Mouse (Mus musculus): ENCODE data around the gene Igf2bp2. TPM values are rescaled to one million over a fixed set of nuclear protein-coding genes. Genes with fewer than 3 reads are reported as not detected.
A peak's percentile ranks its signal among the peaks of the same experiment; 100 is the strongest.

The Igf2bp2 gene
- polyA plus RNA-seq, 1 experiment from 2014 or later, result 174 TPM

GRCm38 (mm10) chr16:22118716-22119501 is 44.2 kb downstream of the Igf2bp2 start:
- DNase-seq (ENCODE audit: low spot score), result no peak
- peaks cover 48% of the 10 kb centered on the region for H3K36me3 ChIP-seq (replicated peaks)
- H3K27me3 ChIP-seq (replicated peaks; ENCODE audit: low read depth, poor library complexity, severe bottlenecking), result no peaks in the 10 kb centered on the region
- no peak overlapping the region for H3K27ac ChIP-seq (replicated peaks)
- no peaks in the 10 kb centered on the region for H3K9me3 ChIP-seq
- H3K4me3 ChIP-seq, result no peak overlapping the region
- 94% methylated on average over 14 of the region's 14 CpGs for WGBS
- peaks cover 8% of the 10 kb centered on the region; the same call in 1 of the 2 replicates for H3K4me1 ChIP-seq

GRCm38 (mm10) chr16:22118151-22118550 is 44.9 kb downstream of the Igf2bp2 start:
- Histone ChIP-seq H3K4me3 (no peak overlapping the region), H3K27me3 (replicated peaks; ENCODE audit: low read depth, poor library complexity, severe bottlenecking) (no peaks in the 10 kb centered on the region), H3K9me3 (no peaks in the 10 kb centered on the region), H3K27ac (replicated peaks) (no peak overlapping the region), H3K4me1 (peaks cover 9% of the 10 kb centered on the region), H3K36me3 (replicated peaks) (peaks cover 48% of the 10 kb centered on the region)
- no peak for DNase-seq (ENCODE audit: low spot score)
- WGBS, result 93% methylated on average over 4 of the region's 4 CpGs

GRCm38 (mm10) chr16:22116748-22117147 is 46.4 kb downstream of the Igf2bp2 start:
- WGBS, result 92% methylated on average over 4 of the region's 4 CpGs
- DNase-seq (ENCODE audit: low spot score), result no peak
- H3K4me3 ChIP-seq, result no peak overlapping the region
- peaks cover 48% of the 10 kb centered on the region for H3K36me3 ChIP-seq (replicated peaks)
- peaks cover 13% of the 10 kb centered on the region for H3K4me1 ChIP-seq
- no peaks in the 10 kb centered on the region for H3K27me3 ChIP-seq (replicated peaks; ENCODE audit: low read depth, poor library complexity, severe bottlenecking)
- no peaks in the 10 kb centered on the region for H3K9me3 ChIP-seq
- no peak overlapping the region for H3K27ac ChIP-seq (replicated peaks)

GRCm38 (mm10) chr16:22116058-22116457 is 47.0 kb downstream of the Igf2bp2 start:
- Histone ChIP-seq H3K36me3 (replicated peaks) (peaks cover 47% of the 10 kb centered on the region), H3K27ac (replicated peaks) (no peak overlapping the region), H3K9me3 (no peaks in the 10 kb centered on the region), H3K27me3 (replicated peaks; ENCODE audit: low read depth, poor library complexity, severe bottlenecking) (no peaks in the 10 kb centered on the region), H3K4me1 (peaks cover 19% of the 10 kb centered on the region), H3K4me3 (no peak overlapping the region)
- 83% methylated on average over 6 of the region's 6 CpGs for WGBS
- no peak for DNase-seq (ENCODE audit: low spot score)

GRCm38 (mm10) chr16:22110036-22110435 is 53.1 kb downstream of the Igf2bp2 start:
- Histone ChIP-seq H3K36me3 (replicated peaks) (0 out of 2 replicates have a peak, but pooled peaks cover 7% of the 10 kb centered on the region), H3K4me1 (peaks cover 32% of the 10 kb centered on the region), H3K27me3 (replicated peaks; ENCODE audit: low read depth, poor library complexity, severe bottlenecking) (no peaks in the 10 kb centered on the region), H3K9me3 (no peaks in the 10 kb centered on the region), H3K27ac (replicated peaks) (no peak overlapping the region), H3K4me3 (no peak overlapping the region)
- peak; percentile 44 for DNase-seq (ENCODE audit: low spot score)
- WGBS, result 37% methylated on average over 1 of the region's 1 CpGs

- 65% methylated on average over 4 of the region's 4 CpGs for WGBS
- Histone ChIP-seq H3K27ac (replicated peaks) (no peak overlapping the region), H3K36me3 (replicated peaks) (peaks cover 12% of the 10 kb centered on the region; the same call in 1 of the 2 replicates), H3K4me1 (peaks cover 32% of the 10 kb centered on the region), H3K27me3 (replicated peaks; ENCODE audit: low read depth, poor library complexity, severe bottlenecking) (no peaks in the 10 kb centered on the region), H3K4me3 (no peak overlapping the region), H3K9me3 (no peaks in the 10 kb centered on the region)
- no peak for DNase-seq (ENCODE audit: low spot score)
Observed at GRCm38 (mm10) chr16:22109159-22109558, 53.9 kb downstream of the Igf2bp2 start.

- peaks cover 30% of the 10 kb centered on the region for H3K4me1 ChIP-seq
- DNase-seq (ENCODE audit: low spot score), result no peak
- H3K27ac ChIP-seq (replicated peaks), result no peak overlapping the region
- H3K36me3 ChIP-seq (replicated peaks), result peaks cover 14% of the 10 kb centered on the region; the same call in 1 of the 2 replicates
- no peaks in the 10 kb centered on the region for H3K9me3 ChIP-seq
- H3K27me3 ChIP-seq (replicated peaks; ENCODE audit: low read depth, poor library complexity, severe bottlenecking), result no peaks in the 10 kb centered on the region
- WGBS, result 69% methylated on average over 7 of the region's 7 CpGs
- no peak overlapping the region for H3K4me3 ChIP-seq
Observed at GRCm38 (mm10) chr16:22107897-22108516, 55.1 kb downstream of the Igf2bp2 start.

GRCm38 (mm10) chr16:22106012-22106584 is 57.0 kb downstream of the Igf2bp2 start:
- no peak for DNase-seq (ENCODE audit: low spot score)
- Histone ChIP-seq H3K27me3 (replicated peaks; ENCODE audit: low read depth, poor library complexity, severe bottlenecking) (no peaks in the 10 kb centered on the region), H3K4me1 (peaks cover 22% of the 10 kb centered on the region), H3K9me3 (no peaks in the 10 kb centered on the region), H3K36me3 (replicated peaks) (peaks cover 28% of the 10 kb centered on the region), H3K27ac (replicated peaks) (no peak overlapping the region), H3K4me3 (no peak overlapping the region)
- 85% methylated on average over 6 of the region's 6 CpGs for WGBS

GRCm38 (mm10) chr16:22100067-22100466 is 63.0 kb downstream of the Igf2bp2 start:
- peaks cover 53% of the 10 kb centered on the region for H3K36me3 ChIP-seq (replicated peaks)
- no peaks in the 10 kb centered on the region for H3K27me3 ChIP-seq (replicated peaks; ENCODE audit: low read depth, poor library complexity, severe bottlenecking)
- 84% methylated on average over 2 of the region's 2 CpGs for WGBS

GRCm38 (mm10) chr16:22097659-22098058 is 65.4 kb downstream of the Igf2bp2 start:
- H3K27ac ChIP-seq (replicated peaks), result no peak overlapping the region
- H3K27me3 ChIP-seq (replicated peaks; ENCODE audit: low read depth, poor library complexity, severe bottlenecking), result no peaks in the 10 kb centered on the region
- H3K4me3 ChIP-seq, result no peak overlapping the region
- 61% methylated on average over 7 of the region's 7 CpGs for WGBS
- DNase-seq (ENCODE audit: low spot score), result no peak
- peaks cover 48% of the 10 kb centered on the region for H3K36me3 ChIP-seq (replicated peaks)
- peaks cover 6% of the 10 kb centered on the region; the same call in 1 of the 2 replicates for H3K4me1 ChIP-seq
- 0 out of 2 replicates have a peak, but pooled peaks cover 4% of the 10 kb centered on the region for H3K9me3 ChIP-seq

More at GRCm38 (mm10) chr16:22100067-22100466, 63.0 kb downstream of the Igf2bp2 start:
- Histone ChIP-seq H3K27ac (replicated peaks) (no peak overlapping the region), H3K4me1 (peaks cover 6% of the 10 kb centered on the region; the same call in 1 of the 2 replicates), H3K9me3 (0 out of 2 replicates have a peak, but pooled peaks cover 4% of the 10 kb centered on the region), H3K4me3 (no peak overlapping the region)
- no peak for DNase-seq (ENCODE audit: low spot score)

- H3K4me3 ChIP-seq, result no peak overlapping the region
- peaks cover 6% of the 10 kb centered on the region; the same call in 1 of the 2 replicates for H3K4me1 ChIP-seq
- WGBS, result 89% methylated on average over 1 of the region's 1 CpGs
- peaks cover 34% of the 10 kb centered on the region for H3K36me3 ChIP-seq (replicated peaks)
- no peaks in the 10 kb centered on the region for H3K27me3 ChIP-seq (replicated peaks; ENCODE audit: low read depth, poor library complexity, severe bottlenecking)
- H3K9me3 ChIP-seq, result 0 out of 2 replicates have a peak, but pooled peaks cover 4% of the 10 kb centered on the region
- no peak overlapping the region for H3K27ac ChIP-seq (replicated peaks)
- DNase-seq (ENCODE audit: low spot score), result no peak
Observed at GRCm38 (mm10) chr16:22095751-22096150, 67.3 kb downstream of the Igf2bp2 start.

GRCm38 (mm10) chr16:22091255-22091783 is 71.8 kb downstream of the Igf2bp2 start:
- 89% methylated on average over 3 of the region's 3 CpGs for WGBS
- H3K36me3 ChIP-seq (replicated peaks), result peaks cover 40% of the 10 kb centered on the region
- no peak overlapping the region for H3K27ac ChIP-seq (replicated peaks)
- no peak for DNase-seq (ENCODE audit: low spot score)
- H3K4me3 ChIP-seq, result no peak overlapping the region
- no peaks in the 10 kb centered on the region for H3K4me1 ChIP-seq
- no peaks in the 10 kb centered on the region for H3K9me3 ChIP-seq
- H3K27me3 ChIP-seq (replicated peaks; ENCODE audit: low read depth, poor library complexity, severe bottlenecking), result no peaks in the 10 kb centered on the region
